Mouse (Mus musculus): ENCODE results near the gene Lclat1.

GRCm38 (mm10) chr17:73222077-73222476, 114.3 kb downstream of the Lclat1 start:
- TF ChIP-seq CTCF (conservative IDR thresholded peaks at IDR 0.05; ENCODE audit: low read length) (no peak), POU5F1 (IDR thresholded peaks at IDR 0.05; ENCODE audit: borderline replicate concordance, low read length) (no peak)

Measured in E14TG2a.4 (cell line).